Mouse (Mus musculus) embryonic fibroblast, embryonic 13.5 days (primary cell): ENCODE measurements around the gene Mrpl28.

ENCODE experiments used
- CTCF ChIP-seq: IDR thresholded peaks from 2 replicates; pipeline ENCODE4 v1.5.1; 2011; ENCODE audit warnings: mild to moderate bottlenecking, control low read depth, low read length, moderate library complexity, borderline replicate concordance; ENCODE audit not compliant: insufficient read depth
- POLR2A ChIP-seq: IDR thresholded peaks from 2 replicates; pipeline ENCODE4 v1.6.1; 2011; ENCODE audit warnings: low read depth, mild to moderate bottlenecking, control low read depth, low read length, moderate library complexity

GRCm38 (mm10) chr17:26115956-26116487 is 7.3 kb upstream of the Mrpl28 start:
- TF ChIP-seq POLR2A (no peak), CTCF (no peak)
